Mouse (Mus musculus) midbrain, embryonic 15.5 days (tissue): ENCODE measurements at regions not wholly inside any gene's neighbourhood (a gene's known extent, or its start where the extent isn't known, plus 50 kb on each side); places are given as distances from the start of the nearest gene placed in this dataset.
A peak's percentile ranks its signal among the peaks of the same experiment; 100 is the strongest.

Experiments used
- ATAC-seq: fragments of 200-750 bp; cut with Nextera tagmentation; replicated peaks from 2 replicates; pipeline ENCODE4 v1.8.0; 2017; ENCODE audit warnings: moderate TSS enrichment
- H3K27ac ChIP-seq: fragments of 300-500 bp; sonication (generic); 2 replicates; pipeline ENCODE4 v1.5.1; 2015; ENCODE audit warnings: mild to moderate bottlenecking, inconsistent platforms
- H3K27me3 ChIP-seq: fragments of 300-500 bp; sonication (generic); replicated peaks from 2 replicates; pipeline ENCODE4 v1.6.1; 2015; ENCODE audit warnings: inconsistent platforms
- H3K36me3 ChIP-seq: fragments of 300-500 bp; sonication (generic); replicated peaks from 2 replicates; pipeline ENCODE4 v1.6.1; 2015; ENCODE audit warnings: inconsistent platforms
- H3K4me1 ChIP-seq: fragments of 300-500 bp; sonication (generic); 2 replicates; pipeline ENCODE4 v1.6.1; 2015; ENCODE audit warnings: inconsistent platforms
- H3K4me2 ChIP-seq: fragments of 300-500 bp; sonication (generic); 2 replicates; pipeline ENCODE4 v1.6.1; 2015; ENCODE audit warnings: inconsistent platforms, mild to moderate bottlenecking, moderate library complexity
- H3K4me3 ChIP-seq: fragments of 300-500 bp; sonication (generic); 2 replicates; pipeline ENCODE4 v1.5.1; 2015; ENCODE audit warnings: mild to moderate bottlenecking, inconsistent platforms
- H3K9ac ChIP-seq: fragments of 300-500 bp; sonication (generic); 2 replicates; pipeline ENCODE4 v1.6.1; 2015; ENCODE audit warnings: mild to moderate bottlenecking, inconsistent platforms
- H3K9me3 ChIP-seq: fragments of 300-500 bp; sonication (generic); 2 replicates; pipeline ENCODE4 v1.6.1; 2016; ENCODE audit warnings: inconsistent platforms
- WGBS: fragments of 180-500 bp; shearing (Covaris S2); methylation state at CpG from one replicate; pipeline ENCODE4 v1.1.7; 2015; ENCODE audit warnings: mixed read lengths; 5-methylcytosine and 5-hydroxymethylcytosine counted together

GRCm38 (mm10) chr3:137110485-137110884, 230.4 kb upstream of the Emcn start:
- H3K27me3 ChIP-seq = no peaks in the 10 kb centered on the region
- WGBS = 83% methylated on average over 4 of the region's 4 CpGs
- no peaks in the 10 kb centered on the region for H3K9me3 ChIP-seq

GRCm38 (mm10) chr3:137129967-137130366, 210.9 kb upstream of the Emcn start:
- H3K9ac ChIP-seq = no peak overlapping the region
- no peaks in the 10 kb centered on the region for H3K9me3 ChIP-seq
- no peak for ATAC-seq
- no peak overlapping the region for H3K27ac ChIP-seq
- H3K36me3 ChIP-seq = no peaks in the 10 kb centered on the region
- no peak overlapping the region for H3K4me3 ChIP-seq
- H3K4me2 ChIP-seq = no peak overlapping the region
- 77% methylated on average over 4 of the region's 4 CpGs for WGBS
- no peaks in the 10 kb centered on the region for H3K4me1 ChIP-seq
- no peaks in the 10 kb centered on the region for H3K27me3 ChIP-seq

More at GRCm38 (mm10) chr3:137110485-137110884, 230.4 kb upstream of the Emcn start:
- H3K4me3 ChIP-seq = no peak overlapping the region
- H3K9ac ChIP-seq = no peak overlapping the region
- ATAC-seq = no peak
- H3K36me3 ChIP-seq = no peaks in the 10 kb centered on the region
- no peak overlapping the region for H3K4me2 ChIP-seq
- no peaks in the 10 kb centered on the region for H3K4me1 ChIP-seq
- no peak overlapping the region for H3K27ac ChIP-seq

- 71% methylated on average over 3 of the region's 3 CpGs for WGBS
- no peak overlapping the region for H3K4me3 ChIP-seq
Observed at GRCm38 (mm10) chr3:137142041-137142440, 198.8 kb upstream of the Emcn start.

GRCm38 (mm10) chr3:137146062-137146461, 194.8 kb upstream of the Emcn start:
- no peaks in the 10 kb centered on the region for H3K36me3 ChIP-seq
- no peaks in the 10 kb centered on the region for H3K27me3 ChIP-seq
- no peak overlapping the region for H3K4me2 ChIP-seq
- H3K4me3 ChIP-seq = no peak overlapping the region
- H3K4me1 ChIP-seq = no peaks in the 10 kb centered on the region
- H3K9ac ChIP-seq = no peak overlapping the region
- no peak overlapping the region for H3K27ac ChIP-seq
- ATAC-seq = no peak
- no peaks in the 10 kb centered on the region for H3K9me3 ChIP-seq

More at GRCm38 (mm10) chr3:137142041-137142440, 198.8 kb upstream of the Emcn start:
- ATAC-seq = no peak
- Histone ChIP-seq H3K4me2 (no peak overlapping the region), H3K9ac (no peak overlapping the region), H3K27me3 (no peaks in the 10 kb centered on the region), H3K27ac (no peak overlapping the region), H3K9me3 (no peaks in the 10 kb centered on the region), H3K4me1 (no peaks in the 10 kb centered on the region), H3K36me3 (no peaks in the 10 kb centered on the region)

GRCm38 (mm10) chr3:137147405-137147804, 193.5 kb upstream of the Emcn start:
- H3K4me2 ChIP-seq = no peak overlapping the region
- no peak overlapping the region for H3K27ac ChIP-seq
- H3K27me3 ChIP-seq = no peaks in the 10 kb centered on the region
- ATAC-seq = no peak
- no peak overlapping the region for H3K4me3 ChIP-seq
- H3K36me3 ChIP-seq = no peaks in the 10 kb centered on the region
- WGBS = 37% methylated on average over 5 of the region's 5 CpGs
- H3K9ac ChIP-seq = no peak overlapping the region
- H3K4me1 ChIP-seq = no peaks in the 10 kb centered on the region
- no peaks in the 10 kb centered on the region for H3K9me3 ChIP-seq

- WGBS = 69% methylated on average over 14 of the region's 14 CpGs
Observed at GRCm38 (mm10) chr3:137150414-137151010, 190.4 kb upstream of the Emcn start.

GRCm38 (mm10) chr3:137151431-137151830, 189.4 kb upstream of the Emcn start:
- no peak overlapping the region for H3K9ac ChIP-seq
- no peak overlapping the region for H3K4me2 ChIP-seq
- WGBS = 88% methylated on average over 1 of the region's 1 CpGs
- no peak for ATAC-seq
- H3K9me3 ChIP-seq = no peaks in the 10 kb centered on the region
- peaks cover 14% of the 10 kb centered on the region for H3K4me1 ChIP-seq
- H3K27ac ChIP-seq = no peak overlapping the region
- no peak overlapping the region for H3K4me3 ChIP-seq
- no peaks in the 10 kb centered on the region for H3K36me3 ChIP-seq
- H3K27me3 ChIP-seq = no peaks in the 10 kb centered on the region

More at GRCm38 (mm10) chr3:137150414-137151010, 190.4 kb upstream of the Emcn start:
- H3K9me3 ChIP-seq = no peaks in the 10 kb centered on the region
- H3K36me3 ChIP-seq = no peaks in the 10 kb centered on the region
- ATAC-seq = no peak
- H3K27me3 ChIP-seq = no peaks in the 10 kb centered on the region
- H3K9ac ChIP-seq = no peak overlapping the region
- H3K27ac ChIP-seq = no peak overlapping the region
- no peak overlapping the region for H3K4me2 ChIP-seq
- no peak overlapping the region for H3K4me3 ChIP-seq
- H3K4me1 ChIP-seq = peaks cover 10% of the 10 kb centered on the region

- H3K9ac ChIP-seq = no peak overlapping the region
- H3K4me3 ChIP-seq = no peak overlapping the region
- no peaks in the 10 kb centered on the region for H3K9me3 ChIP-seq
- no peak for ATAC-seq
- H3K4me1 ChIP-seq = peaks cover 17% of the 10 kb centered on the region
- 83% methylated on average over 6 of the region's 6 CpGs for WGBS
- no peak overlapping the region for H3K27ac ChIP-seq
- no peak overlapping the region for H3K4me2 ChIP-seq
- H3K36me3 ChIP-seq = no peaks in the 10 kb centered on the region
- H3K27me3 ChIP-seq = no peaks in the 10 kb centered on the region
Observed at GRCm38 (mm10) chr3:137153234-137153633, 187.6 kb upstream of the Emcn start.

GRCm38 (mm10) chr3:137154200-137155042, 186.4 kb upstream of the Emcn start:
- no peak overlapping the region for H3K9ac ChIP-seq
- no peaks in the 10 kb centered on the region for H3K27me3 ChIP-seq
- no peak overlapping the region for H3K4me2 ChIP-seq
- H3K9me3 ChIP-seq = no peaks in the 10 kb centered on the region
- H3K27ac ChIP-seq = peak overlapping the region; percentile 41; the same call in 1 of the 2 replicates
- H3K4me1 ChIP-seq = peaks cover 17% of the 10 kb centered on the region
- WGBS = 26% methylated on average over 9 of the region's 9 CpGs
- no peaks in the 10 kb centered on the region for H3K36me3 ChIP-seq
- peak; percentile 54; the same call in 1 of the 2 replicates for ATAC-seq
- no peak overlapping the region for H3K4me3 ChIP-seq

GRCm38 (mm10) chr3:137155043-137155404, 185.8 kb upstream of the Emcn start:
- WGBS = 83% methylated on average over 3 of the region's 3 CpGs
- 0 out of 2 replicates have a peak, but pooled peaks have one; percentile 62 for ATAC-seq
- no peaks in the 10 kb centered on the region for H3K36me3 ChIP-seq

GRCm38 (mm10) chr3:137156250-137156975, 184.5 kb upstream of the Emcn start:
- WGBS = 51% methylated on average over 11 of the region's 11 CpGs
- H3K4me1 ChIP-seq = peaks cover 17% of the 10 kb centered on the region
- no peaks in the 10 kb centered on the region for H3K36me3 ChIP-seq
- ATAC-seq = 0 out of 2 replicates have a peak, but pooled peaks have one; percentile 17
- no peaks in the 10 kb centered on the region for H3K9me3 ChIP-seq
- no peak overlapping the region for H3K4me2 ChIP-seq
- H3K27ac ChIP-seq = no peak overlapping the region
- H3K27me3 ChIP-seq = no peaks in the 10 kb centered on the region
- H3K9ac ChIP-seq = no peak overlapping the region
- no peak overlapping the region for H3K4me3 ChIP-seq

More at GRCm38 (mm10) chr3:137155043-137155404, 185.8 kb upstream of the Emcn start:
- Histone ChIP-seq H3K9me3 (no peaks in the 10 kb centered on the region), H3K4me1 (peaks cover 17% of the 10 kb centered on the region), H3K27ac (no peak overlapping the region), H3K4me3 (no peak overlapping the region), H3K9ac (no peak overlapping the region), H3K4me2 (no peak overlapping the region), H3K27me3 (no peaks in the 10 kb centered on the region)

GRCm38 (mm10) chr3:137189035-137189434, 151.8 kb upstream of the Emcn start:
- no peak overlapping the region for H3K4me2 ChIP-seq
- no peak overlapping the region for H3K9ac ChIP-seq
- no peaks in the 10 kb centered on the region for H3K9me3 ChIP-seq
- H3K27ac ChIP-seq = no peak overlapping the region
- WGBS = 48% methylated on average over 1 of the region's 1 CpGs
- no peaks in the 10 kb centered on the region for H3K4me1 ChIP-seq
- ATAC-seq = no peak
- H3K4me3 ChIP-seq = no peak overlapping the region
- H3K36me3 ChIP-seq = no peaks in the 10 kb centered on the region
- no peaks in the 10 kb centered on the region for H3K27me3 ChIP-seq
